Mouse (Mus musculus): ENCODE measurements at regions not wholly inside any gene's neighbourhood (a gene's known extent, or its start where the extent isn't known, plus 50 kb on each side); places are given as distances from the start of the nearest gene placed in this dataset.

DNA sequence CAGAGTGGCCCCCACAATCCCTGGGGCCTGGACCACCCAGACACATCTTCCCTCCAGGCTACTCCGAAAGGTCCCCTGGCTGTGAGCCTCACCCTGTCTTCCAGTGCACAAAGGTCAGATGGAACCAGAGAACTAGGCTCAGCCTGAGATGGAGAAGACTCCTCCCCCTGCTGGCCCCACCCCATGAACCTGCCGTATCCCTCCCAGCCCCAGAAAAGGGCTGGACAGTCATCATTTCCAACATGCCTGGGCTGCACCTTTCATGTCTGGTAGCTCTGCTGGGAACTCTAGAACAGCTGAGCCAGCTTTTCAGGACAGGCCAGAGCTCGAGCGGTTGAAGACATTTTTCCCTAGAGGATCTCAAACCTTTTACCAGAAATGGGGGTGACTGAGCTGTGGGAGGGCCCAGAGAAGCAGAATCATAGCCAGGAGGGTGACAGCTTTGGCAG, 77.8 kb downstream of the Zfp36l1 start:
- TF ChIP-seq MYOD1 (IDR thresholded peaks at IDR 0.05; ENCODE audit: control insufficient read depth, insufficient read length, low read depth) (no peak), MAX (IDR thresholded peaks at IDR 0.05) (no peak), USF1 (IDR thresholded peaks at IDR 0.05; ENCODE audit: low read depth) (no peak), MYOG (IDR thresholded peaks at IDR 0.05; ENCODE audit: control insufficient read depth, extremely low read depth, insufficient read length) (no peak), CEBPB (IDR thresholded peaks at IDR 0.05; ENCODE audit: low read depth) (no peak), CTCF (IDR thresholded peaks at IDR 0.05; ENCODE audit: control insufficient read depth, insufficient read depth, insufficient read length) (no peak), FOSL1 (IDR thresholded peaks at IDR 0.05; ENCODE audit: insufficient read depth, low read length, poor library complexity, severe bottlenecking) (no peak)
- H3K79me3 ChIP-seq (ENCODE audit: low read depth) = no peaks in the 10 kb centered on the region
- no peaks in the 10 kb centered on the region for H3K36me3 ChIP-seq (ENCODE audit: control insufficient read depth, insufficient read depth)
- no peak overlapping the region for H3K4me3 ChIP-seq (ENCODE audit: insufficient read depth, poor library complexity, severe bottlenecking)
- no peaks in the 10 kb centered on the region for H3K27me3 ChIP-seq (ENCODE audit: control insufficient read depth, insufficient read depth, insufficient read length)
- no peak overlapping the region for H3ac ChIP-seq (ENCODE audit: control insufficient read depth, insufficient read length, low read depth)
- H3K79me2 ChIP-seq (ENCODE audit: control insufficient read depth, insufficient read depth) = no peaks in the 10 kb centered on the region

DNA sequence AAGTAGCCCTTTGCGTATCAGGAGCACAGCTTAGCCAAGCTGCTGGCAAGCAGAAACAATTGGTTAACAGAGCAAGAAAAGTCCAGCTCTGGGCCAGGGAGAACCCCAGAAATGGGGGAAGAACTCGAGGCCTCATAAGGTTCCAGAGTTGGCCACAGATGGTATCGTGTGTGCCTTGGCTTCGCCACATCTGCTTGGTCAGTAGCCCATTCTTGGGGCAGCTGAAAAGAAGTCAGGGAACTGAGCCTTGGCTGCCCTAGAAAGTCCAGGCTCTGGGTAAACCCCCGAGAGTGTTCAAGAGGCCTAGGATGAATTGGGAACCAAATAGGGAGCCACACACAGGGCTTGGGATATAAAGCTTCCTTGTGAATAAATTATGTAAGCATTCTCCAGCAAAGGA, 78.7 kb downstream of the Zfp36l1 start:
- Histone ChIP-seq H3K79me2 (ENCODE audit: control insufficient read depth, insufficient read depth) (no peaks in the 10 kb centered on the region), H3K27me3 (ENCODE audit: control insufficient read depth, insufficient read depth, insufficient read length) (no peaks in the 10 kb centered on the region), H3K4me3 (ENCODE audit: insufficient read depth, poor library complexity, severe bottlenecking) (no peak overlapping the region), H3K79me3 (ENCODE audit: low read depth) (no peaks in the 10 kb centered on the region), H3ac (ENCODE audit: control insufficient read depth, insufficient read length, low read depth) (no peak overlapping the region), H3K36me3 (ENCODE audit: control insufficient read depth, insufficient read depth) (no peaks in the 10 kb centered on the region)
- TF ChIP-seq MYOG (IDR thresholded peaks at IDR 0.05; ENCODE audit: control insufficient read depth, extremely low read depth, insufficient read length) = no peak
- TF ChIP-seq MAX (IDR thresholded peaks at IDR 0.05) = no peak
- no peak for TF ChIP-seq MYOD1 (IDR thresholded peaks at IDR 0.05; ENCODE audit: control insufficient read depth, insufficient read length, low read depth)
- TF ChIP-seq FOSL1 (IDR thresholded peaks at IDR 0.05; ENCODE audit: insufficient read depth, low read length, poor library complexity, severe bottlenecking) = no peak
- no peak for TF ChIP-seq USF1 (IDR thresholded peaks at IDR 0.05; ENCODE audit: low read depth)

- no peaks in the 10 kb centered on the region for H3K79me3 ChIP-seq (ENCODE audit: low read depth)
- no peak overlapping the region for H3K4me3 ChIP-seq (ENCODE audit: insufficient read depth, poor library complexity, severe bottlenecking)
- H3K36me3 ChIP-seq (ENCODE audit: control insufficient read depth, insufficient read depth) = no peaks in the 10 kb centered on the region
- no peaks in the 10 kb centered on the region for H3K79me2 ChIP-seq (ENCODE audit: control insufficient read depth, insufficient read depth)
- TF ChIP-seq FOSL1 (IDR thresholded peaks at IDR 0.05; ENCODE audit: insufficient read depth, low read length, poor library complexity, severe bottlenecking) = no peak
- peak; percentile 30 for TF ChIP-seq MYOD1 (IDR thresholded peaks at IDR 0.05; ENCODE audit: control insufficient read depth, insufficient read length, low read depth)
- no peak for TF ChIP-seq CEBPB (IDR thresholded peaks at IDR 0.05; ENCODE audit: low read depth)
- TF ChIP-seq USF1 (IDR thresholded peaks at IDR 0.05; ENCODE audit: low read depth) = no peak
- no peak for TF ChIP-seq CTCF (IDR thresholded peaks at IDR 0.05; ENCODE audit: control insufficient read depth, insufficient read depth, insufficient read length)
- H3K27me3 ChIP-seq (ENCODE audit: control insufficient read depth, insufficient read depth, insufficient read length) = no peaks in the 10 kb centered on the region
- H3ac ChIP-seq (ENCODE audit: control insufficient read depth, insufficient read length, low read depth) = no peak overlapping the region
Observed at GRCm38 (mm10) chr12:80032520-80032919, 80.3 kb downstream of the Zfp36l1 start.

DNA sequence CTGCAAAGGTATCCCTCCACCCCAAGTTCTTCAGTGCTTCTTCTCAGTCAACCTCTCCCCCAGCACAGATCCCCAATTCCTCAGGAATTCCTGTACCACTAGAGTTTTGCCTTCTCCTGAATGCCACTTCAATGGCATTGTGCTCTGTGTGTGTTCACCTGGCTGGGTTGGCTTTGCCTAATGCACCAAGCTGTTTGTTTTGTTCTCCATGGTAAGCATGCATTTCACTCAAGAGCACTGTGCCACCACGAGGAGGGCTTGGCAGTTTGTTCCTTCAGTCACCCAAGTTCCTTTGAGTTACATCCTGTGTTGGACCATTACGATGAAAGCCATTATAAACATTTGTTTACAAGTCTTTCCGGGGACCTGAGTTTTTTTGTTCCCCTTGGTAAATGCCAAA, 84.5 kb downstream of the Zfp36l1 start:
- Histone ChIP-seq H3K27me3 (ENCODE audit: control insufficient read depth, insufficient read depth, insufficient read length) (no peaks in the 10 kb centered on the region), H3ac (ENCODE audit: control insufficient read depth, insufficient read length, low read depth) (no peak overlapping the region), H3K79me3 (ENCODE audit: low read depth) (no peaks in the 10 kb centered on the region), H3K4me3 (ENCODE audit: insufficient read depth, poor library complexity, severe bottlenecking) (no peak overlapping the region), H3K79me2 (ENCODE audit: control insufficient read depth, insufficient read depth) (no peaks in the 10 kb centered on the region), H3K36me3 (ENCODE audit: control insufficient read depth, insufficient read depth) (no peaks in the 10 kb centered on the region)
- TF ChIP-seq CEBPB (IDR thresholded peaks at IDR 0.05; ENCODE audit: low read depth) = no peak
- TF ChIP-seq FOSL1 (IDR thresholded peaks at IDR 0.05; ENCODE audit: insufficient read depth, low read length, poor library complexity, severe bottlenecking) = no peak
- TF ChIP-seq MYOD1 (IDR thresholded peaks at IDR 0.05; ENCODE audit: control insufficient read depth, insufficient read length, low read depth) = no peak
- no peak for TF ChIP-seq USF1 (IDR thresholded peaks at IDR 0.05; ENCODE audit: low read depth)
- no peak for TF ChIP-seq MYOG (IDR thresholded peaks at IDR 0.05; ENCODE audit: control insufficient read depth, extremely low read depth, insufficient read length)
- TF ChIP-seq MAX (IDR thresholded peaks at IDR 0.05) = no peak

- no peak overlapping the region for H3K4me3 ChIP-seq (ENCODE audit: insufficient read depth, poor library complexity, severe bottlenecking)
Observed at GRCm38 (mm10) chr12:80023107-80024078, 89.4 kb downstream of the Zfp36l1 start.

More at GRCm38 (mm10) chr12:80023107-80024078, 89.4 kb downstream of the Zfp36l1 start:
- Histone ChIP-seq H3K36me3 (ENCODE audit: control insufficient read depth, insufficient read depth) (no peaks in the 10 kb centered on the region), H3K79me2 (ENCODE audit: control insufficient read depth, insufficient read depth) (no peaks in the 10 kb centered on the region), H3K27me3 (ENCODE audit: control insufficient read depth, insufficient read depth, insufficient read length) (no peaks in the 10 kb centered on the region), H3K79me3 (ENCODE audit: low read depth) (no peaks in the 10 kb centered on the region), H3ac (ENCODE audit: control insufficient read depth, insufficient read length, low read depth) (no peak overlapping the region)
- TF ChIP-seq USF1 (IDR thresholded peaks at IDR 0.05; ENCODE audit: low read depth) (no peak), MYOD1 (IDR thresholded peaks at IDR 0.05; ENCODE audit: control insufficient read depth, insufficient read length, low read depth) (no peak), CTCF (IDR thresholded peaks at IDR 0.05; ENCODE audit: control insufficient read depth, insufficient read depth, insufficient read length) (no peak), MYOG (IDR thresholded peaks at IDR 0.05; ENCODE audit: control insufficient read depth, extremely low read depth, insufficient read length) (no peak), CEBPB (IDR thresholded peaks at IDR 0.05; ENCODE audit: low read depth) (no peak), FOSL1 (IDR thresholded peaks at IDR 0.05; ENCODE audit: insufficient read depth, low read length, poor library complexity, severe bottlenecking) (no peak), MAX (IDR thresholded peaks at IDR 0.05) (no peak)

Data from C2C12 (cell line).